Mouse (Mus musculus) CD4-positive, CD25-positive, alpha-beta regulatory T cell, adult 2 months (primary cell): ENCODE measurements around the gene Zbtb38.

ENCODE experiments used
- DNase-seq: peaks from one replicate; pipeline ENCODE4 v3.0.0-alpha.2; 2012; ENCODE audit warnings: low read depth, low spot score

Gene Zbtb38

GRCm38 (mm10) chr9:96758749-96759597 is 6.3 kb upstream of the Zbtb38 start:
- DNase-seq: peak; percentile 91

GRCm38 (mm10) chr9:96756638-96757435 is 4.2 kb upstream of the Zbtb38 start:
- no peak for DNase-seq

GRCm38 (mm10) chr9:96755761-96756160 is 3.1 kb upstream of the Zbtb38 start:
- DNase-seq: no peak

DNA sequence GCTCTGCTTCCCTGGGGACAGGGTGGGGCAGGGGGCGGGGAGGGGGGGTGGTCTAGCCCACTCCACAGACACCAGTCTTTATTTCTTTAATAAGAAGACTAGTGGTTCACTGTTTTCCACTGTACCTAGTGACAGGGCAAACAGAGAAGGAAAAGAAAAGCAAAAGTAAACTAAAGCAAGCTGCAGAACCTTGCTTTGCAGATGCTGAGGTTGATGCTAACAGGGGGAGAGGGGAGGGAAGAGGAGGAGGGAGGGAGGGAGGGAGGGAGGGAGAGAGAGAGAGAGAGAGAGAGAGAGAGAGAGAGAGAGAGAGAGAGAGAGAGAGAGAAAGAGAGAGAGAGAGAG is 2.0 kb upstream of the Zbtb38 start:
- DNase-seq: no peak

- DNase-seq: peak; percentile 28
Observed at GRCm38 (mm10) chr9:96753921-96754624, 1.4 kb upstream of the Zbtb38 start.

GRCm38 (mm10) chr9:96753392-96753791 is 761 bp upstream of the Zbtb38 start:
- DNase-seq: no peak

GRCm38 (mm10) chr9:96751821-96752602 is 619 bp downstream of the Zbtb38 start:
- no peak for DNase-seq

GRCm38 (mm10) chr9:96750636-96751035 is 2.0 kb downstream of the Zbtb38 start:
- no peak for DNase-seq

DNA sequence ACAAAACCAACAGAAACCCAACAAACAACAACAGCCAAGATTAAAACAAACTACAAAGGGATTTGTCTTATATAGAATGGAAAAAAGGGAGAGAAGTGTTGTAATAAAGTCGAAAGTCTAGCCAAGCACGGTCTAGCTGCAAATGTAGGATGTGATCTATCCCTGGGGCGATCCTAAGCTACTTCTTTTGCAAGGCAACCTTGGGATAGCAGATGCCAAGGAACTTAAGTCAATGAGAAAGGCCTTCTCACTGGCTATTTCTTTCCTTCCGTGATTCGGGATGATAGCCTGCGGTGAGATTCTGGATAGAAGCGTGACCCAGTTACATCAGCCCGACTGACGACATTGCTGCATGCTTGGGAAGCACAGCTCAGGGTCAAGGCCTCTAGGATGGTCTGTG is 6.1 kb downstream of the Zbtb38 start:
- DNase-seq: no peak

- no peak for DNase-seq
Observed at GRCm38 (mm10) chr9:96744909-96745308, 7.7 kb downstream of the Zbtb38 start.

DNA sequence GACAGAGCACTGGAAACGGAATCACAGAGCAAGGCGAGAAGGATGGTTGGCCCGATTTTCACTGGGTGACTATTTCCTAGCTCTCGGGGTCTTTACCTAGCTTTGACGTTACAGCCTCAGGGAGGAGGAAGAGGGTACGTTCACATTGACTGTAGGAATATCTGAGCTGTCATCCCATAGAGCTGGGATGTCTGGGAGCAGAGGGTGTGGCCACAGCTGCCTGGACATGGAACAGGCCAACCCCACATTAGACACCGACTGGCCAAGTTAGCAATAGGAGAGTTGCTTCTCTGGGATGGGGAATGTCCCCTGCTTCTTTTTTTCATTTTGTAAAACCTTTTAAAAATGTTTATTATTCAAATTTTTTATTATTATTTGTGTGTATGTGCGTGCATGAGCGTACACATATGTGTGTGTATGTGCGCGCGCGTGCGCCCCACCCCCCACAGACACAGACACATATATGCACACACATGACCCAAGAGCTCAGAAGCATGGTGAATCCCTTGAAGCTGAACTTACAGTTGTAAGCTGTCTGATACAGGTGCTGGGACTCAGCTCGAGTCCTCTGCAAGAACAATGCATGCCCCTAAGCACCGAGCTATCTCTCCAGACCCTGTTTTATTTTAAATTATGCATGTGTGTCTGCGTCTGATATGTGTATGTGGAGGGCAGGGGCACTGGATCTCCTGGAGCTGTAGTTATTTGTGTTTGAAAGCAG is 11.1 kb downstream of the Zbtb38 start:
- DNase-seq: no peak

- DNase-seq: peak; percentile 52
Observed at GRCm38 (mm10) chr9:96740712-96741364, 11.8 kb downstream of the Zbtb38 start.

DNA sequence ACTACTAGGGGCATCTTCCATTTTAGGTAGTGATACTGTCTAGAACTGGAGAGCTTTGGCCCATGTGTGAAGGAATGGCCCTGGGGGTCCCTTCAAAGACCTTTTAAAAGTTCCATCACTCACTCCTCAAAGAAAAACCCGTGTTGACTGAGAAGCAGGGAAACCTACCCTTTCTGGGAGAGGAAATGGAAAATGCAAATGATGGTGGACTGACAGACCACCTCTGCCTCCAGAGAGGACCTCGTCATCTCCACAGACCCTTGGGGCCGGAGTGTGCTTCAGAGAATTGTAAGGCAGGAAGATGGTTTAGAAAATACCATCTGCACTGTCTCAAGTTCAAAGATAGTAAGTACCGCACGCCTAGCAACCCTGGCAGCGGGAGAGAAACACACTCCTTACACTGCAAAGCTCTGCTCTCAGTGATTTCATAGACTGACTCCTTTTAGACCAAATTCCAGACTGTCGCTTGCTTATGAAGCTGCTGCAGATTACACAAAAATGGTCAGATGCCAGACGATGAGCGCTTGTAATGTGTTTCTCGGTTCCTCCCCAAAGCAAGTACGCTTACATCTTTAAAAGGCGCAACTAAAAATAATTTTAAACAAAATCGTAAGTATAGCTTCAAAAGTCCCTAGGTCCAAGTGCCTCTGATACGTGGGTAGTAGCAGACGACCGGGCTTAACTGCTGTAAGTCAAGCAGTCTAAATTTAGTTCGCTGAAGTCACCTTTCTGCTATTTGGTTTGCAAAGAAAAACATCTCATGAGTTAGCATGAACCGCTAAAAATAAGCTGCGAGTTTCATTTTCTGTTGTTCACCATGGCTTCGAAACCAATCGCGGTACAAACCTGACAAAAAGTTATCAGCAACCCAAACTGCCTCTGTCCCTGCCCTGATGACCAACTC is 12.6 kb downstream of the Zbtb38 start:
- peak; percentile 50 for DNase-seq

DNA sequence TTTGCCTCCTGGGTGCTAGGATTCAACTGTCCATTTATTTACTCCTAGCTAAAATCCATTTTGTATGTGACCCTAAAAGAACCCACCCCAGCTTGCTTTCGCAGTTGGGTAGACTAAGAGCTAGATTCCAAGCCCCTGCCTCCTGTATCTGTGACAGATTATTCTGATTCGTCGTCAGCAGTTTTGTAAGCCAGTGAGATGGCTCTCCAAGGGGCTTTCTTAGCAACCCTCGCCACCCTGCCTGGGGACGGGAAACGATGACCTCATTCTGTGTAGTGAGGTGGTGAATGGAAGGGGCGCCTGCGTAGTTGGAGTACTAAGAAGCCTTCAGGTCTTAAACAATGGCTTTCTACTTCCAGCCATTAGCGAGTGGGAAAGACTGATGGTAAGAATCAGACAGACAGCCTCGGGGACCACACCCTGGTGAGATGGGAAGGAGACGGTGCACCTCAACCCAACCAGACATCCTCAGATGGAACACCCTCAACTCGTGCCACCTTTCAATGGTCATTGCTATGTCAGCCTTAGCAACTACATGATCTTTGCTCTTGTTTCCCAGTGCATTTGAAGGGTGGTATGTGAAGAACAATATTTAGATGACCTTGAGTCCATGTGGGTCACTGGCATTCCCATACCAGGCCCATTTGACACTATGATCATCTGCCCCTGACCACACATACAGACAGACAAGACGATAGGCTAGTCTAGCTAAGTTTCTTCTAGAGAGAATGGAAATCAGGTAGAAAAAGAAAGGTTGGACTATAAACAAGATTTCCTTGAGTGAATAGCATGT is 13.9 kb downstream of the Zbtb38 start:
- no peak for DNase-seq

- no peak for DNase-seq
Observed at GRCm38 (mm10) chr9:96735946-96736345, 16.7 kb downstream of the Zbtb38 start.

DNA sequence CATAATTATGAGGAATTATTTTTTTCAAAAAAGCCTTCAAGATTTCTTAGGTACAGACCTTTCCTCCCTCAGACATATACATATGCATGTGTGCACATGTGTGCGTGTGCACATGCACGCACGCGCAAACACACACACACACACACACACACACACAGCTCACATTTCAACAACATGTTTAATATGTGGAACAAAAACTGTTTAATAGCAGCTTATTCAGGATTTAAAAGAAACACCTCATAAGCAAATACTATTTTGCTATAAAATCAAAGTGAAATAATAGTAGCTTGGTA is 19.3 kb downstream of the Zbtb38 start:
- no peak for DNase-seq

DNA sequence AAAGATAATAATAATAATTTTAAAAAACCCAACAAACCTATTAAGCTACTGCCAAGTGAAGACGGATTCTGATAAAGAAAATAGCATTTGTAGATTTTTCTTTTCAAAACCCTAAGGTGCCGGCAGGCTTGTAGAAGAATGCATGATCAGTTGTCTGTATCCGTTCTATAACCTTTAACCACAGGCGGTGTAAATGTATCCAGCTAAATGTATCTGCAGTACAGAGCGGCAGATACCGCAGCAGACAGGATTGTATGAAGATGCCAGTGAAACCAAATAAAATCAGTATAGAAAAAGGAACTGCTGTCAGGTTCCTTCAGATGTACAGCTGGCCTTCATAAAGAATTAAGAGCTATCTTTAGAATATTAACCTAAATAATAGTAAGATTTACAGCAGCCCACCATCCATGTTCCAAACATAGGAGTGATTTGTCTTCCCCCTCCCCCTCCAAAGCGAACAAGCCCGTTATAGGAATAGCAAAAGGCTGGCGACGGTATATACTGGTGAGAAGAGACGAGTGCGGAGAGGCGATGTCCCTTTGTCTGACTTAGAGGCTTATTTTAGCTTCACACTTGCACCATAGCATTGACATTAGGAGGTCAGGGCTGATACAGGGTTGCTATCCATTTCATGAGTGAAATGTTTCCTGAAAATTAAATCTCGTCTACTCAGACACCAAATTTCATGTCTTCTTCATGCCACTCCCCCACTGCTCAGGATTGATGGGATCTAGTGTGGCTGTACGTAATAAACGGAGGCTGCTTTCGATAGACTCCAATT is 19.8 kb downstream of the Zbtb38 start:
- no peak for DNase-seq

GRCm38 (mm10) chr9:96731961-96732511 is 20.6 kb downstream of the Zbtb38 start:
- DNase-seq: no peak
